Mouse (Mus musculus) left cerebral cortex, adult 18-20 months (tissue): ENCODE data around the gene Adgre1. TPM values are rescaled to one million over a fixed set of nuclear protein-coding genes. Genes with fewer than 3 reads are reported as not detected.

Experiments
- total RNA-seq, 2 experiments: library from RNA; stranded (reverse); gene quantifications; 2 replicates each; pipeline ENCODE4 v1.2.3; 2021

The Adgre1 gene
- total RNA-seq, 2 experiments from 2014 or later: 4.8 to 7.4 TPM

Other genes with a start within 250 kb of the Adgre1 start
- not detected for gene Cd70, start 208.9 kb upstream of the Adgre1 start, total RNA-seq
- gene Tnfsf14, start 164.5 kb upstream of the Adgre1 start, total RNA-seq: not detected
- under 1 TPM in 1 of 2 experiments, not detected in 1; 0.84 TPM for gene C3, start 130.6 kb upstream of the Adgre1 start, total RNA-seq
- gene Gpr108, start 110.2 kb upstream of the Adgre1 start, total RNA-seq: 10 to 100 TPM; 24.1 to 26.7 TPM
- 10 to 100 TPM in 1 of 2 experiments, 1 to 10 TPM in 1; 9.5 to 10.2 TPM for gene Trip10, start 109.2 kb upstream of the Adgre1 start, total RNA-seq
- 1 to 10 TPM; 2.9 to 3.1 TPM for gene Vav1, start 79.6 kb upstream of the Adgre1 start, total RNA-seq
- gene Vmn2r120, start 186.8 kb downstream of the Adgre1 start, total RNA-seq: not detected